Mouse (Mus musculus) stomach, embryonic 14.5 days (tissue): Measurements from ENCODE around the gene Trim62. TPM values are rescaled to one million over a fixed set of nuclear protein-coding genes. Genes with fewer than 3 reads are reported as not detected.

ENCODE experiments used
- ATAC-seq: fragments of 200-750 bp; cut with Nextera tagmentation; 2 replicates; pipeline ENCODE4 v1.8.0; 2017; ENCODE audit warnings: low read depth, moderate TSS enrichment; ENCODE audit not compliant: insufficient number of reproducible peaks, insufficient read depth, low FRiP score
- H3K27ac ChIP-seq: fragments of 300-500 bp; sonication (generic); 2 replicates; pipeline ENCODE4 v1.5.1; 2014; ENCODE audit warnings: mild to moderate bottlenecking, low read length, moderate library complexity, mixed read lengths
- H3K27me3 ChIP-seq: fragments of 300-500 bp; sonication (generic); 2 replicates; pipeline ENCODE4 v1.6.1; 2014; ENCODE audit warnings: low read length, control low read depth, mixed read lengths; ENCODE audit not compliant: control insufficient read depth, insufficient read depth
- H3K36me3 ChIP-seq: fragments of 300-500 bp; sonication (generic); 2 replicates; pipeline ENCODE4 v1.6.1; 2014; ENCODE audit warnings: mild to moderate bottlenecking, control low read depth, low read length, moderate library complexity, mixed read lengths; ENCODE audit not compliant: control insufficient read depth, insufficient read depth
- H3K4me1 ChIP-seq: fragments of 300-500 bp; sonication (generic); 2 replicates; pipeline ENCODE4 v1.6.1; 2014; ENCODE audit warnings: low read length, control low read depth, mixed read lengths; ENCODE audit not compliant: control insufficient read depth, insufficient read depth
- H3K4me2 ChIP-seq: fragments of 300-500 bp; sonication (generic); replicated peaks from 2 replicates; pipeline ENCODE4 v1.6.1; 2014; ENCODE audit warnings: low read depth, low read length, control low read depth
- H3K4me3 ChIP-seq: fragments of 300-500 bp; sonication (generic); 2 replicates; pipeline ENCODE4 v1.5.1; 2014; ENCODE audit warnings: low read depth, low read length, control low read depth
- H3K9ac ChIP-seq: fragments of 300-500 bp; sonication (generic); replicated peaks from 2 replicates; pipeline ENCODE4 v1.6.1; 2014; ENCODE audit warnings: low read depth, mild to moderate bottlenecking, control low read depth, low read length, moderate library complexity, mixed read lengths
- H3K9me3 ChIP-seq: fragments of 300-500 bp; sonication (generic); 2 replicates; pipeline ENCODE4 v1.6.1; 2016; ENCODE audit warnings: low read depth, low read length, control low read depth; ENCODE audit not compliant: control insufficient read depth
- WGBS: fragments of 180-500 bp; shearing (Covaris S2); extraction: QIAGEN DNeasy Blood & Tissue Kit; methylation state at CpG from one replicate; pipeline ENCODE4 v1.1.7; 2014; 5-methylcytosine and 5-hydroxymethylcytosine counted together
- polyA plus RNA-seq: library from polyadenylated mRNA; unstranded; fragments of >200 nt; fragmentation: Nextera tagmentation; extraction: Ambion mirVana; gene quantifications from 2 replicates; pipeline ENCODE4 v1.2.1, GENCODE M21; 2014

The Trim62 gene
- polyA plus RNA-seq, 1 experiment from 2014 or later, result 5.2 TPM

DNA sequence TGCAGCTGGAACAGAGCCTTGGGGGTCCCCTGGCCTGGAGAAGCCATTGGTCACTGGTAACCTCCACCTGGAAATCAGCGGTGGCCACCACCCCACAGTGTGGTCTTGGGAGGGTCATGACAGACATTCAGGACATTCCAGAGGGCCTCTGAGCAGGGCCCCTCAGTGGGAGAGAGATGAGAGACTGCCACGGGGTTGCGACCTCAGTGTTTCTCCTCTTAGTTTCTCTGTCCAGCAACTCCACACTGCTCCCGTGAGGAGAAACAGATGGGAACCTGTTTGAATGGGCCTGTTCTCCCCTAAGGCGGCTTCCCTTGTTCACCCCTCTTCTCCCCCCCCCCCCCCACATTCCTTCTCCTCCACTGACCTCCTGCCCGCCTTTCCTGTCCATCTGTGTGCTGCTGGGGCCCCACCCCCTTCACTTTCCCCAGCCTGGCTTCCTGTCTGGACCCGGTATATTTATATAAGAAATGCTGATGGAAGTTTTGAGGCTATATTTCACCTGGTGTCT lies 14.6 kb downstream of the Trim62 start:
- Histone ChIP-seq H3K4me1 (peaks cover 24% of the 10 kb centered on the region), H3K4me3 (no peak overlapping the region), H3K27me3 (no peaks in the 10 kb centered on the region), H3K9ac (no peak overlapping the region), H3K36me3 (0 out of 2 replicates have a peak, but pooled peaks cover 2% of the 10 kb centered on the region), H3K4me2 (no peak overlapping the region), H3K9me3 (no peaks in the 10 kb centered on the region), H3K27ac (peak overlapping the region; percentile 88; the same call in 1 of the 2 replicates)
- ATAC-seq, result peak; percentile 31; the same call in 1 of the 2 replicates
- 4% methylated on average over 7 of the region's 7 CpGs for WGBS

DNA sequence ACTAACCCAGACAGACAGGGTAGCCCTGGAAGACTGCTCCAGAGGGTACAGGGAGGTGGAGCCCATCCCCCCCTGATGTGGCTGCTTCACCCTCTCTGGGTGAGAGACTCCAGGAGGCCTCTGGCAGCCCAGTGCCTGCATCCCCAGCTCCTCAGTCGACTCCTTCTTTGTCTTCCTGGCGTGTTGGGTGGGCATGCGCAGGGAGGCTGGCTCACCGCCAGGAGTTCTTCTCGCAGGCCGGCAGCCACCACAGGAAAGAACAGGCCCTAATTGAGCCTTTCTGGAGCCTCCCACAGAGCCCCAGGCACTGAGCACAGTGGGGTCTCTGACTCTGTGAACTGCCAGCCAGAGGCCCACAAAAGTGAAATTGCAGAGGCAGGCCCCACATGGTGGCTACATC lies 16.0 kb downstream of the Trim62 start:
- Histone ChIP-seq H3K4me3 (no peak overlapping the region), H3K4me1 (peaks cover 28% of the 10 kb centered on the region), H3K9me3 (no peaks in the 10 kb centered on the region), H3K27ac (peak overlapping the region; percentile 88), H3K36me3 (0 out of 2 replicates have a peak, but pooled peaks cover 2% of the 10 kb centered on the region), H3K27me3 (no peaks in the 10 kb centered on the region), H3K4me2 (0 out of 2 replicates have a peak overlapping the region, but pooled peaks have one; percentile 7), H3K9ac (peak overlapping the region; percentile 36; the same call in 1 of the 2 replicates)
- 10% methylated on average over 6 of the region's 6 CpGs for WGBS
- peak; percentile 80; the same call in 1 of the 2 replicates for ATAC-seq

DNA sequence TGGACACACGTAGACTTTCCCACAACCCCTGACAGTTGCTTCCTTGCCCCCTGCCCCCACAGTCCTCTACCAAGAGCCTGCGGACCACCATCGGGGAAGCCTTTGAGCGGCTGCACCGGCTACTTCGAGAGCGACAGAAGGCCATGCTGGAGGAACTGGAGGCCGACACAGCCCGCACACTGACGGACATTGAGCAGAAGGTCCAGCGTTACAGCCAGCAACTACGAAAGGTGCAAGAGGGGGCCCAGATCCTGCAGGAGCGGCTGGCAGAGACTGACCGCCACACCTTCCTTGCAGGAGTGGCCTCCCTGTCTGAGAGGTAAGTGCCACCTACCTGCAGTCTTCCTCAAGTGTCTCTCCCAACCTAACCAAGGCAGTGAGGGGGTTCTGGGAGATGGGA lies 17.1 kb downstream of the Trim62 start:
- 0 out of 2 replicates have a peak, but pooled peaks cover 2% of the 10 kb centered on the region for H3K36me3 ChIP-seq
- H3K27ac ChIP-seq, result peak overlapping the region; percentile 88; the same call in 1 of the 2 replicates
- H3K9ac ChIP-seq, result no peak overlapping the region
- H3K4me2 ChIP-seq, result no peak overlapping the region
- 87% methylated on average over 14 of the region's 14 CpGs for WGBS
- peaks cover 32% of the 10 kb centered on the region for H3K4me1 ChIP-seq
- ATAC-seq, result no peak
- no peaks in the 10 kb centered on the region for H3K9me3 ChIP-seq
- no peak overlapping the region for H3K4me3 ChIP-seq
- H3K27me3 ChIP-seq, result no peaks in the 10 kb centered on the region

DNA sequence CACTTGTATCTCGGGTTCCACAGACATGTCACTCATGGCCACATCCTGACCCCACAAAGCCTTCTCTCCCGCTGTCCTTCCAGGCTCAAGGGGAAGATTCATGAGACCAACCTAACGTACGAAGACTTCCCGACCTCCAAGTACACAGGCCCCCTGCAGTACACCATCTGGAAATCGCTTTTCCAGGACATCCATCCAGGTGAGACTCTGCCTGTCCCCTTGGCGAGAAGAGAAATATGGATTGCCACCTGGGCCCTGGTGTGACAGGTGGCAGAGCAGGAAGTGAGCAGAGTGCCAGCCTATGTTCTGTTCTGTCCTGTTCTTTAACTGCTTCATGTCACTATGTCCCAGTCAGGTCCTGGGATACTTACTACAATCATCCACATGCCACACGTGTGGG lies 19.0 kb downstream of the Trim62 start:
- ATAC-seq, result no peak
- no peak overlapping the region for H3K4me2 ChIP-seq
- no peak overlapping the region for H3K4me3 ChIP-seq
- 0 out of 2 replicates have a peak, but pooled peaks cover 2% of the 10 kb centered on the region for H3K36me3 ChIP-seq
- no peaks in the 10 kb centered on the region for H3K27me3 ChIP-seq
- WGBS, result 82% methylated on average over 8 of the region's 8 CpGs
- H3K9ac ChIP-seq, result no peak overlapping the region
- H3K9me3 ChIP-seq, result no peaks in the 10 kb centered on the region
- no peak overlapping the region for H3K27ac ChIP-seq
- H3K4me1 ChIP-seq, result peaks cover 32% of the 10 kb centered on the region

DNA sequence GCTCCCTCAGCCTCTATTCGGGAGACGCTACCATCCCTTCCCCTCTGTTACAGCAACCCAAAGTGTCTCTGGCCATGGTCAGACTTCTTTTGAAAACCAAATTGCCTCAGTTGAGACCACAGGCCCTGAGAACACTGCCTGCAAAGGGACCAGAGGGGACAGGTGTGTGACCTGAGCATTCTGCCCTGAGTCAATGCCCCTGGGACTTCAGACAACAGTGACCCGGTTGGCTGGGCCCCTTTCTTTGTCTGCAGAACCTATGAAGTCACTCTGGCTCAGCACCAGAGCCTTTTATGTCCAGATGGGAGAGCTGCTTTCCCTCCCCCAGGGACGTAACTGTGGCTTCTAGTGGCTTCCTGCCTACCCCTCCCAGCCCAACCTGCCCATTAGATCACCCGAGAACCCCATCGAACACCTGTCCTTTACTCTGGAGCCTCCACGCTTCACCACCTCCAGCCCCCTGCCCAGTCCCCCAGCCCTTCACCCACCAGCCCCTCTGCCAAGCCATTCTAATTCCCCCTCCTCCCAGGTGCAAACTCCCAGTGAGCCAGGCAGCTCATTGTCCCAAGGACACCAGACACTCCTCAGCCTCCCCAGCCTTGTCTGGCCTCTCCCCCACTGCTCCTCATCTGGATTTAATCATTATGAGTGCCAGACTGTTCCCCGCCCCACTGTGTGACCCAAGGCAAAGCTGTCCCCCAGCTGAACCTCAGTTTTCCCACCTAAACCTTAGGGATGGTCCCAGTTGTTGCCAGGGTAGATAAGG lies 20.8 kb downstream of the Trim62 start:
- H3K9me3 ChIP-seq, result no peaks in the 10 kb centered on the region
- H3K27ac ChIP-seq, result no peak overlapping the region
- H3K9ac ChIP-seq, result no peak overlapping the region
- 0 out of 2 replicates have a peak, but pooled peaks cover 2% of the 10 kb centered on the region for H3K36me3 ChIP-seq
- peaks cover 16% of the 10 kb centered on the region for H3K4me1 ChIP-seq
- no peak overlapping the region for H3K4me3 ChIP-seq
- 53% methylated on average over 8 of the region's 8 CpGs for WGBS
- no peak for ATAC-seq
- H3K4me2 ChIP-seq, result no peak overlapping the region
- H3K27me3 ChIP-seq, result no peaks in the 10 kb centered on the region

DNA sequence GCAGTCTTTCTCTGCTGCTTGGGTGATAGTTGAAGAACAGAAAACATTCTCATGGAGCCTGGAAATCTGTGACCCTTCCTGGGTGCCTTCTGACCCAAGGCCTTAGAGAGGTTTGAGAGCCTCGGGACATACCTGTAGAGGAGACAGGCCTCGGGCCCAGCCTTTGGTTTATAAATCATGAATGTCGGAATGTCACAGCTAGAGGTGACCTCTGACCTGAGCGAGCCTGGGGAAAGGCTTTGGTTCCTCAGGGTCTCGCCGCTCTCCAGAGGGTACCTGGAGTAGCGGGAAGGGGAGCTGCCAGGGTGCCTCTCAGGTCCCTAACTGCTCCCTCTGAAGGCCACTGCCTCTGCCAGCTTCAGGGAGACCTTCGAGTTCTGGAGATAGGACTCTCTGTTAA lies 21.9 kb downstream of the Trim62 start:
- H3K36me3 ChIP-seq, result peaks cover 10% of the 10 kb centered on the region; the same call in 1 of the 2 replicates
- peaks cover 8% of the 10 kb centered on the region for H3K4me1 ChIP-seq
- H3K4me3 ChIP-seq, result no peak overlapping the region
- H3K9me3 ChIP-seq, result no peaks in the 10 kb centered on the region
- ATAC-seq, result no peak
- no peak overlapping the region for H3K9ac ChIP-seq
- H3K27ac ChIP-seq, result no peak overlapping the region
- no peaks in the 10 kb centered on the region for H3K27me3 ChIP-seq
- no peak overlapping the region for H3K4me2 ChIP-seq
- WGBS, result 36% methylated on average over 8 of the region's 8 CpGs

DNA sequence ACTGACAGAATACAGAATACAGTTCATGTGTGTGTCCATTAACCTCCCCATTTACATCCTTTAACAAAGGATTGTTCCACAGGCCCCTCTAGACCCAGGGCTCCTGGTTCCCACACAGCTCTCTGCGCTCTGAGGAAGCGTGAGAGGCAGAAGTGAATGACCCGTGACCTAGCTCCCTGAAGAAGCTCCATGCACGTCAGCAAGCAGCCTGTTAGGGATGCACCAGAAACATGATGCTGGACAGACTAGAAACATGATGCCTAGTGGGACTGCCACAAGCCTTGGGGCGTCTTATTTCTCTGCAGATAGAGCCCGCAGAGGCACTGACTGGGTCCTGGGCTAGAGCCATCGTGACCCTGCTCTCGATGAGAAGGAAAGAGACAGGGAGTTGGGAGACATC lies 23.4 kb downstream of the Trim62 start:
- H3K4me3 ChIP-seq, result no peak overlapping the region
- no peak overlapping the region for H3K4me2 ChIP-seq
- no peak overlapping the region for H3K27ac ChIP-seq
- peaks cover 8% of the 10 kb centered on the region for H3K4me1 ChIP-seq
- ATAC-seq, result no peak
- no peaks in the 10 kb centered on the region for H3K9me3 ChIP-seq
- no peaks in the 10 kb centered on the region for H3K27me3 ChIP-seq
- H3K36me3 ChIP-seq, result peaks cover 10% of the 10 kb centered on the region; the same call in 1 of the 2 replicates
- no peak overlapping the region for H3K9ac ChIP-seq
- WGBS, result 64% methylated on average over 8 of the region's 8 CpGs

DNA sequence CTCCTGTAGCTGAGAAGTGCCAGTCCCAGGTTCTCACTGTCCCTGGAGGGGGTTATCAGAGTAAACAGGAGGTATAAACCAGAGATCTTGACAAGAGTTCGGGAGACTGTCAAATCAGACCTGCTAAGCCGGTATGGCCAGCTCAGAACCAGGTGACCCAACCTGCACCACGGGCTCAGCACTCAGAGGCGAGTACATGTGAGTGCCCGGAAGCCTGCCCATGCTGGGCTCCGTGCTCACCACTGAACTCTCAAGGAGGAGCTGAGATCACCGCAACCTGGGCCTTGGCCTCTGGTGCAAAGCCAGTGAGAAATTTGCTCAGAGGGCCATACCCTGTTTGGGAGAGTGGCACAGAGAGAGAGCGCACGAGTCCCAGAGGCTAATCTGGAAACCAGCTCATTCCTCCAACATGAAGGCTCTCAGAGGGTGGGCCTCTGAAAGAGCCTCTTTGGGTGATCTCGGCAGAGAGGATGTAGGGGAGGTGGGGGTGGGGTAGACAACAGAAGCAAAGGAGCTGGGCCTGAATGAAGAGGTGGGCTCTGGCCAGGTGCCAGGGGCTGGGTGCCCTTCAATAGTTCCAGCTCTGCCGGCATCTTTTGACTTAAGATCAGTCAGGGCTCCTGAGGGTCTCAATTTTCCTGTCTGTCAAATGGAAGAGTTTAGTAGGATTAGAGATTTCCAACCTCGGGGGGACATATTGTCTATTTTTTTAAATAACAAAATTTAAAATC lies 24.0 kb downstream of the Trim62 start:
- 56% methylated on average over 12 of the region's 12 CpGs for WGBS
- Histone ChIP-seq H3K4me2 (no peak overlapping the region), H3K4me3 (no peak overlapping the region), H3K4me1 (peaks cover 8% of the 10 kb centered on the region), H3K9me3 (no peaks in the 10 kb centered on the region), H3K27me3 (no peaks in the 10 kb centered on the region), H3K9ac (no peak overlapping the region), H3K27ac (no peak overlapping the region), H3K36me3 (peaks cover 10% of the 10 kb centered on the region; the same call in 1 of the 2 replicates)
- no peak for ATAC-seq
